Mouse (Mus musculus) forebrain, embryonic 12.5 days (tissue): ENCODE measurements at regions not wholly inside any gene's neighbourhood (a gene's known extent, or its start where the extent isn't known, plus 50 kb on each side); places are given as distances from the start of the nearest gene placed in this dataset.
"Not testable (repeated sequence)": the region's sequence is repeated elsewhere in the genome, so short reads cannot be mapped to it uniquely, and the experiment has no call there.

ENCODE experiments used
- ATAC-seq: fragments of 200-750 bp; cut with Nextera tagmentation; 2 replicates; pipeline ENCODE4 v1.8.0; 2017; ENCODE audit warnings: moderate TSS enrichment; ENCODE audit not compliant: low FRiP score
- H3K27ac ChIP-seq: fragments of 300-500 bp; sonication (generic); 2 replicates; pipeline ENCODE4 v1.5.1; 2016; ENCODE audit warnings: mild to moderate bottlenecking
- H3K27me3 ChIP-seq: fragments of 300-500 bp; sonication (generic); 2 replicates; pipeline ENCODE4 v1.6.1; 2016; ENCODE audit warnings: mild to moderate bottlenecking
- H3K36me3 ChIP-seq: fragments of 300-500 bp; sonication (generic); replicated peaks from 2 replicates; pipeline ENCODE4 v1.6.1; 2016; ENCODE audit warnings: mild to moderate bottlenecking
- H3K4me1 ChIP-seq: fragments of 300-500 bp; sonication (generic); 2 replicates; pipeline ENCODE4 v1.6.1; 2016
- H3K4me2 ChIP-seq: fragments of 300-500 bp; sonication (generic); 2 replicates; pipeline ENCODE4 v1.6.1; 2016; ENCODE audit warnings: mild to moderate bottlenecking, moderate library complexity
- H3K4me3 ChIP-seq: fragments of 300-500 bp; sonication (generic); replicated peaks from 2 replicates; pipeline ENCODE4 v1.5.1; 2016; ENCODE audit warnings: mild to moderate bottlenecking
- H3K9ac ChIP-seq: fragments of 300-500 bp; sonication (generic); 2 replicates; pipeline ENCODE4 v1.6.1; 2016; ENCODE audit warnings: mild to moderate bottlenecking
- H3K9me3 ChIP-seq: fragments of 300-500 bp; sonication (generic); 2 replicates; pipeline ENCODE4 v1.6.1; 2016
- WGBS: fragments of 180-500 bp; shearing (Covaris S2); methylation state at CpG from one replicate; pipeline ENCODE4 v1.1.7; 2016; 5-methylcytosine and 5-hydroxymethylcytosine counted together

GRCm38 (mm10) chr5:14309981-14310380 lies 204.7 kb upstream of the Pclo start:
- no peak overlapping the region for H3K27ac ChIP-seq
- H3K4me1 ChIP-seq, result no peaks in the 10 kb centered on the region
- H3K36me3 ChIP-seq, result no peaks in the 10 kb centered on the region
- no peaks in the 10 kb centered on the region for H3K27me3 ChIP-seq
- no peaks in the 10 kb centered on the region for H3K9me3 ChIP-seq
- no peak overlapping the region for H3K9ac ChIP-seq
- no peak overlapping the region for H3K4me3 ChIP-seq
- no peak for ATAC-seq
- H3K4me2 ChIP-seq, result no peak overlapping the region
- WGBS, result 89% methylated on average over 5 of the region's 5 CpGs

- Histone ChIP-seq H3K4me1 (no peaks in the 10 kb centered on the region), H3K9me3 (no peaks in the 10 kb centered on the region), H3K27ac (no peak overlapping the region), H3K4me3 (no peak overlapping the region), H3K9ac (no peak overlapping the region), H3K27me3 (no peaks in the 10 kb centered on the region), H3K36me3 (no peaks in the 10 kb centered on the region), H3K4me2 (no peak overlapping the region)
- no peak for ATAC-seq
- WGBS, result 91% methylated on average over 3 of the region's 3 CpGs
Observed at GRCm38 (mm10) chr5:14311729-14312128, 203.0 kb upstream of the Pclo start.

- Histone ChIP-seq H3K36me3 (no peaks in the 10 kb centered on the region), H3K4me2 (no peak overlapping the region), H3K9ac (no peak overlapping the region), H3K4me1 (no peaks in the 10 kb centered on the region), H3K27ac (no peak overlapping the region), H3K9me3 (no peaks in the 10 kb centered on the region), H3K27me3 (no peaks in the 10 kb centered on the region), H3K4me3 (no peak overlapping the region)
- ATAC-seq, result no peak
- 90% methylated on average over 4 of the region's 4 CpGs for WGBS
Observed at GRCm38 (mm10) chr5:14320216-14320615, 194.5 kb upstream of the Pclo start.

GRCm38 (mm10) chr5:14322000-14322399 lies 192.7 kb upstream of the Pclo start:
- no peak overlapping the region for H3K27ac ChIP-seq
- no peaks in the 10 kb centered on the region for H3K27me3 ChIP-seq
- no peak overlapping the region for H3K4me2 ChIP-seq
- 54% methylated on average over 1 of the region's 1 CpGs for WGBS
- no peaks in the 10 kb centered on the region for H3K36me3 ChIP-seq
- H3K4me1 ChIP-seq, result no peaks in the 10 kb centered on the region
- no peak for ATAC-seq
- H3K9me3 ChIP-seq, result no peaks in the 10 kb centered on the region
- H3K9ac ChIP-seq, result no peak overlapping the region
- no peak overlapping the region for H3K4me3 ChIP-seq

- Histone ChIP-seq H3K9ac (no peak overlapping the region), H3K4me3 (no peak overlapping the region), H3K36me3 (no peaks in the 10 kb centered on the region), H3K27me3 (no peaks in the 10 kb centered on the region), H3K9me3 (no peaks in the 10 kb centered on the region), H3K4me1 (no peaks in the 10 kb centered on the region), H3K27ac (no peak overlapping the region), H3K4me2 (no peak overlapping the region)
- WGBS, result 65% methylated on average over 1 of the region's 1 CpGs
- ATAC-seq, result no peak
Observed at GRCm38 (mm10) chr5:14360446-14360845, 154.3 kb upstream of the Pclo start.

- ATAC-seq, result peak; percentile 88
- no peaks in the 10 kb centered on the region for H3K9me3 ChIP-seq
- H3K27me3 ChIP-seq, result no peaks in the 10 kb centered on the region
- no peak overlapping the region for H3K9ac ChIP-seq
- no peak overlapping the region for H3K4me3 ChIP-seq
- H3K27ac ChIP-seq, result no peak overlapping the region
- no peak overlapping the region for H3K4me2 ChIP-seq
- no peaks in the 10 kb centered on the region for H3K36me3 ChIP-seq
- 26% methylated on average over 6 of the region's 6 CpGs for WGBS
- no peaks in the 10 kb centered on the region for H3K4me1 ChIP-seq
Observed at GRCm38 (mm10) chr5:14389184-14389890, 125.4 kb upstream of the Pclo start.

- ATAC-seq, result no peak
- Histone ChIP-seq H3K9ac (no peak overlapping the region), H3K27me3 (no peaks in the 10 kb centered on the region), H3K9me3 (no peaks in the 10 kb centered on the region), H3K4me1 (no peaks in the 10 kb centered on the region), H3K4me2 (no peak overlapping the region), H3K4me3 (no peak overlapping the region), H3K27ac (no peak overlapping the region), H3K36me3 (no peaks in the 10 kb centered on the region)
- 82% methylated on average over 3 of the region's 3 CpGs for WGBS
Observed at GRCm38 (mm10) chr5:14391793-14392192, 122.9 kb upstream of the Pclo start.

- H3K4me1 ChIP-seq, H3K9me3 ChIP-seq, H3K4me2 ChIP-seq, H3K9ac ChIP-seq, ATAC-seq, H3K27ac ChIP-seq, H3K36me3 ChIP-seq, H3K27me3 ChIP-seq, H3K4me3 ChIP-seq: not testable (repeated sequence)
- WGBS, result 91% methylated on average over 10 of the region's 12 CpGs
Observed at GRCm38 (mm10) chr5:14403381-14403780, 111.3 kb upstream of the Pclo start.

GRCm38 (mm10) chr5:14404344-14404743 lies 110.4 kb upstream of the Pclo start:
- Histone ChIP-seq H3K9ac (no peak overlapping the region), H3K9me3 (no peaks in the 10 kb centered on the region), H3K27me3 (no peaks in the 10 kb centered on the region), H3K27ac (no peak overlapping the region), H3K4me3 (no peak overlapping the region), H3K36me3 (no peaks in the 10 kb centered on the region), H3K4me2 (no peak overlapping the region), H3K4me1 (no peaks in the 10 kb centered on the region)
- WGBS, result 80% methylated on average over 2 of the region's 2 CpGs
- ATAC-seq, result no peak

GRCm38 (mm10) chr5:14415234-14415862 lies 99.4 kb upstream of the Pclo start:
- 76% methylated on average over 1 of the region's 1 CpGs for WGBS
- ATAC-seq, result no peak

GRCm38 (mm10) chr5:14453082-14453481 lies 61.6 kb upstream of the Pclo start:
- WGBS, result 68% methylated on average over 5 of the region's 5 CpGs
- no peak for ATAC-seq
- H3K4me1 ChIP-seq, result no peaks in the 10 kb centered on the region

More at GRCm38 (mm10) chr5:14415234-14415862, 99.4 kb upstream of the Pclo start:
- Histone ChIP-seq H3K27me3 (no peaks in the 10 kb centered on the region), H3K9ac (no peak overlapping the region), H3K4me2 (no peak overlapping the region), H3K4me1 (no peaks in the 10 kb centered on the region), H3K4me3 (no peak overlapping the region), H3K27ac (no peak overlapping the region), H3K36me3 (no peaks in the 10 kb centered on the region), H3K9me3 (no peaks in the 10 kb centered on the region)

More at GRCm38 (mm10) chr5:14453082-14453481, 61.6 kb upstream of the Pclo start:
- Histone ChIP-seq H3K27ac (no peak overlapping the region), H3K4me3 (no peak overlapping the region), H3K9ac (no peak overlapping the region), H3K4me2 (no peak overlapping the region), H3K36me3 (no peaks in the 10 kb centered on the region), H3K9me3 (no peaks in the 10 kb centered on the region), H3K27me3 (no peaks in the 10 kb centered on the region)
